Mouse (Mus musculus): ENCODE results near the gene Npnt.

DNA sequence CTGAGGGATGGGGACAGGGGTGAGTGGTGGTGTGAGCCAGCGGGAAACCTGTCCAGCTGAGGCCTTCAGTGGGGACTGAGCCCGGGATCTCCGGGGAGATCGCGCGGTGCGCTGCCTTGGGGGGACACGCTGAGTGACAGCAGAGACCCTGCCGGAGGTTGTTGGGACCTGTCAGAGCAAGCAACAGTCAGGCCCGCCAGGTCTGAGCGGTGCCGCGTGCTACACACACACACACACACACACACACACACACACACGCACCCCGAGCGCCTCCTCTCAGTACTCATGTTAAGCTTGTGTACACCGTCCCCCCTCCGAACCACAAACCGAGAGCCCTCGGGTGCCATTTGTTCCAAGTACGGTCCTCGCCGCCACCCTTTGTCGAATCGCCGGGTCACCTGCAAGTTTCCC is 706 bp downstream of the Npnt start:
- TF ChIP-seq CTCF (IDR thresholded peaks at IDR 0.05; ENCODE audit: low read depth, low read length) (no peak), POLR2A (IDR thresholded peaks at IDR 0.05; ENCODE audit: borderline replicate concordance, low read depth, low read length) (no peak)

Measured in bone marrow macrophage, adult 2 months (primary cell).